Mouse (Mus musculus) gastrocnemius, postnatal 14 days (tissue): ENCODE data around the gene Os9. TPM values are rescaled to one million over a fixed set of nuclear protein-coding genes. Genes with fewer than 3 reads are reported as not detected.
"Not testable (repeated sequence)": the region's sequence is repeated elsewhere in the genome, so short reads cannot be mapped to it uniquely, and the experiment has no call there.

Experiments used
- DNase-seq: peaks from one replicate; pipeline ENCODE4 v3.0.0; 2021; ENCODE audit warnings: mixed read lengths
- intact Hi-C: fragments of 180-260 bp; cut with DNase I; formaldehyde crosslinking; loops from one replicate; pipeline ENCODE4 v1.15.1; 2025; ENCODE audit warnings: low total_unique reads
- total RNA-seq, 2 experiments: library from RNA; stranded (reverse); gene quantifications; 2 replicates each; pipeline ENCODE4 v1.2.3; 2021

Os9 gene
- total RNA-seq, 2 experiments from 2014 or later: 20.3 to 23.5 TPM

DNA sequence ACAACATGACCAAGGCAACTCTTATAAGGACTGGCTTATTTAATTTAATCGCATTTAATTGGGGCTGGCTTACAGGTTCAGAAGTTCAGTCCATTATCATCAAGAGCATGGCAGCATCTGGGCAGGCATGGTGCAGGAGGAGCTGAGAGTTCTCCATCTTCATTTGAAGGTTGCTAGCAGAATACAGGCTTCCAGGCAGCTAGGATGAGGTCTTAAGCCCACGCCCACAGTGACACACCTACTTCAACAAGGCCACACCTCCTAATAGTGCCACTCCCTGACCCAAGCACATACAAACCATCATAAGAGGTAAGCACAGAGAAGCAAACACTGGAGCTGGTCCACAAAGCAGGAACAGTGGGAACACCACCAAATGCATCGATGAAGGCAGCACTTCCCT, 30.3 kb upstream of the Os9 start:
- DNase-seq, intact Hi-C loops: not testable (repeated sequence)

DNA sequence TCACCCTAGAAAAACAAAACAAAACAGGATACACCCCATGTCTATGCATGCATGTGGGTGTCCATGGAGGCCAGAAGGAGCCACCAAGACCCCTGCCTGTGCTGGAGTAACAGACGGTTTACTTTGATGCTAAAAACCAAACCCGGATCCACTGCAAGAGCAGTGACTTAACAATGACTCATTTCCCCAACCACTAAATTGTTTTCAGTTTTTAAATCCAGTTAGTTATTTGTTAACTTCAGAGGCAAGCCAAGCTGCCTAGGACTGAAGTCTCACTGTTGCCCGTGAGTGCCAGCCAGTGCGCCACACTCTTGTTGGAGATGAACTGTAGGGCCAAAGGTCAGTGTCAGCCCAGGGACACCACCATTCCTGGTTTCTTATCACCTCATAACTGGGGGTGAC, 29.5 kb upstream of the Os9 start:
- intact Hi-C loops: no loop called here
- DNase-seq: no peak

DNA sequence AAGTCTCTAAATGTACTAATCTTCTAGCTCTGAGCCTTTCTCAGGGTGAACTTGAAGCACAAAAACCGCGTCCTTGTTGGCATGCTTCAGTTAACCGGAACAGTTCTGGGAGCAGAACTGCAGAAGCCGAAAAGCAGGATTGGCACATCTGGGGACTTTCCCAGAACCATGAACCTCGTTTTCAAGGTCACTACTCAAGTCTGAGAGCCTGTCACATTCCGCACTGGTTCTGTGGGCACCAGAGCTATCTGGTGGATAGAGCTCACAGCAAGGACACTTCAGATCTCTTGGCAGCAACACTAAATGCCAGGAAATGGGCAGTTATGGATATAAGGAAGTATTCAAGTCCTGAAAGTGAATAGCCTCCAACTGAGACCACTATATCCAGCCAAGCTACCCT, 26.2 kb upstream of the Os9 start:
- intact Hi-C loops: no loop called here
- no peak for DNase-seq

DNA sequence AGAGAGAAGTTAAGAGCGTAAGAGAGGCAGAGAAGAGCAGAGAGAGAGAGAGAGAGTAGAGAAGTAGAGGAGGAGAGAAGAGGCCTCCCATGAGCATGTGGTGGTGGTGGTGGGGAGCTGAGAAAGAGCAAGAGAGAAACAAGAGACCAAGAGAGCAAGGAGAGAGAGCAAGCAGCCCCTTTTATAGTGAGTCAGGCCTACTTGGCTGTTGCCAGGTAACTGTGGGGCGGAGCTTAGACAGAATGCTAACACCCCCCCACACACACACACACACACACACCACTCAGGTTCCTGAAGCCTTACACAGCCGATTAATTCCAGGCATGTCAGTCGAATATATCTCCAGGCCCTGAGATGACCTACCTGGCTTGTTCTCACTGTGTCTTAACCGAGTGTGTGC, 24.4 kb upstream of the Os9 start:
- intact Hi-C loops: no loop called here
- no peak for DNase-seq

DNA sequence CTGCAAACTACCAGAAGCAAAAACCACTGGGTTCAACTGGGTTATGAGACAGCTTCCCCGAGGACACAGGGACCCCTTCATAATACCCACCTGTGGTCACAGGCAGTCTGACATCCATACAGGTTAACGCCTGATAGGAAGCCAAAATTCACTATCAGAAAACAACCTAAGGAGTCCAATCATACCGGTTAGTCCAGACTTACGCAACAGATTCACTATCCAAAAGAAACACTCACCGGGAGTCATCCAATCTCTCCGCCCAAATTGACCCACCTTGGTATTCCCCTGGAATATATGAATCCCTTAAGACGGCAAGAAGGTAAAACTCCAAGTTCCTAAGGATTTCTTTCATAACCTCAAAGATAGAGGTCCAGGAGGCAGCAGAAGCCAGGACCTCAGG, 23.6 kb upstream of the Os9 start:
- intact Hi-C loops: no loop called here
- no peak for DNase-seq

DNA sequence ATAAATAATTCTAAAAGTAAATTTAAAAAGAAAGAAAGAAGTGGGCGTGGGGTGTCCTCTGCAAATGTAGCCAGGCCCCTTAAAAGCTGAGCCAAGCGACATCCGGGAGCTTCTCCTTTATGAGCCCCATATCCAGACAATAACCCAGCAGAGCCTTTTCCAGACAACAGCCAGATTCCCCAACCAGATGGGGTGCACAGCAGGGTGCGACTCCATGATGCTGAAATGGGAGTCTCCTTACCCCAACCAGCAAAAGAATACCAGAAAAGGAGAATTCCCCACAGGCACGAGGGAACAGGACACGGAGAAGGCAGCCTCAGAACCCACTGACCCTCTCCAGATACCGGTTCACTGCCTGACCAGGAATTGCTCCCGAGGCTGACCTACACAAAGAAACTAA, 22.3 kb upstream of the Os9 start:
- intact Hi-C loops: no loop called here
- DNase-seq: no peak

DNA sequence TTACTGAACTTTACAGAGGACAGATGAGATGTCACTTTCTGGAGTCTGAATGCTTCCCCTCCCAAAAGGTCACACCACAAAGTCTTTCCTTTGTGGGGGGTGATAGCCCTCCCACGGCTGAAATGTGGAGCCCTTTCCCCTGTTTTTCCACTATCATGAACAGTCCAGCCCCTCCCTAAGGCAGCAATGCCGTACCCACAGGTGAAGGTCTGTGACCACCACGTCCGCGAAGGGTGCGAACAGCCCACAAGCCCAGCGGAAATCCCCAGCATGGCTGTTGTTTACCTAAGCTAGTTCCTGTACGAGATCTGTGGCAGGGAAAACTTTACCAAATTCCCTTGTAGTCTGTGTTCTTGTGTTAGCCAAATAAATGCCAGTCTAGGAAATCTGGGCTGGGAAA, 20.6 kb upstream of the Os9 start:
- DNase-seq: no peak
- intact Hi-C loops: no loop called here

DNA sequence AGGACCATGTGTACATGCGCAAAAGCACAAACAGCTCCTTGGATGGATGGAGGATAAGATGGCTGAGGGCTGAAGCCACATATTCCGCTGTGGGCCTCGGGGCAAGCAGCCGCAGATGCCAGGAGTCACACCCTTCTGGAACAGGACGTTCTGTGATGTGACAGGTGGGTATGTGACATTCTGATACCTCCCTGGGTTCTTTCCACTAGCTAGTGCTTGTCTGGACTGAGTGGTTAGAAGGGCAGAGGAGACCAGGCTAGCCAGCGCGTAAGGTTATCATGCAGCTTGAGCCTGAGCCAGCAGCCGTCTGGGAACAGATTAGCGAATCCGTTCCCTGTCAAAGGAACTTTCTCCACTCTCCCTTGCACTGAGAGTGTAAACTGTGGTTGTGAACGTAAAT, 20.0 kb upstream of the Os9 start:
- intact Hi-C loops: no loop called here
- no peak for DNase-seq

DNA sequence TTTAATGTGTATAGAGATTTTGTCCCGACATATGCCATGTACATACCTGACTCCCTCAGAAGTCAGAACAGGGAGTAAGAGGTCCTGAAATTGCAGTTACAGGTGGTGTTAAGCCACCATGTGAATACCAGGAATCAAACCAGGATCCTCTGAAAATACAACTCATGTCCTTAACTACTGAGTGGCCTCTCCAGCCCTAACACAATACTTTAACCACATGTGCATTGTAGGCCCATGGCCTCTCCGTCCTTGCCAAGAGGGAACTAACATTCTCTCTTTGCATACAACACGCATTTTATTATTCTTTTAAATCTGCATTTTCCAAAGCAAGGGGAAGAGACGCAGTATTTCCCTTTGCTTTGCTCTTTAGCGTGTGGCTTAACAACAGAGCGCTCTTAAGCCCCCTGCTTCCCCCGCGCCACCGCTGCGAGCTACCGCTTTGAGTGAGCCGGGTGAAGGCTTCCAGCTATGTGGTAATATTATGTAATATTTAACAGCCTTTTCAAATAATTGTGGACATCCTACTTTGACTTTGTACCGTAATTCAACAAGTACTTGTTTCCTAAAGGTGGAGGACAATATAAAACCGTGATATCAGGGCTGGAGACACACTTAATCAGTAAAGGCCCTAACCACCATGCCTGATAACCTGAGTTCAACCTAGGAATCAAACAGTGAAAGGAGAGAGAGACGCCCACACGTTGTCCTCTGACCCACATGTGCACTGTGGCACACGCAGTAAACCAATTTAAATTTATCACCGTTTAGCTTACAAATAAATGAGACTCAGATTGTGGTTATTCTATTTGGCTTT, 17.6 kb upstream of the Os9 start:
- intact Hi-C loops: no loop called here

DNA sequence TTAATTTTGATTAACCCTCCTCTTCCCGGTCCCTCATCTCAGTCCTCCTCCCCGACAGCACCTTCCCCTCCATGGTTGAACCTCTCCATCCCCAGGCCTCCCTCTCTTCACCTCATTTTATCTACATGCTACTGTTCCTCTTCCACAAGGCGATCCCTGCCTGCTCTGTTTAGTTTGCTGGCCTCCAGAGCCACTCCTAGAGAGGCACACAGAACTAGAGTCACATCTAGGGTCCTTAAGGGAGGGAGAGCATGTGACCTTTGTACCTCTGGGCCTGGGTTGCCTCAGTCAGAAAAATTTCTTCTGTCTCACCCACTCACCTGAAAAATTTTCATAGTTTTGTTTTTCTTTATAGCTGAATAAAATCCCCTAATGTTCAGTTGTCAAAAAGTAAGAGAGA, 17.0 kb upstream of the Os9 start:
- no peak for DNase-seq
- intact Hi-C loops: no loop called here

More for the DNA sequence above, 17.6 kb upstream of the Os9 start:
- DNase-seq: no peak

DNA sequence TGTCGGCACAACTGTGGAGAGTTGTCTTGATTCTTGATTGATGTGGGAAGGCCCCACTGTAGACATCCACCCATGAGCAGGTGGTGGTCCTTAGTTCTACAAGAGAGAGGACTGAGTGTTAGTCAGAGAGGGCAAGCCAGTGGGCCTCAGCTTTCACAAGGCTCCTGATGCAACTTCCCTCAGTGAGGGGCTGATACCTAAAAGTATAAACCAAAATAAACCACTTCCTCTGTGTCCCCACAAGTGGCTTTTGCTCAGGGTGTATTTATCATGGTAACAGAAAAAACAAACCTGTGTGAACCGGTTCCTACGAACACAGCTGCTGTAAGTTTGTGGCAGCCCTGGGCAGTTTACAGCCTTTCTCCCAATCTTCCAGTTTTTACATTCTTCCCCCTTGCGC, 15.6 kb upstream of the Os9 start:
- DNase-seq: no peak
- intact Hi-C loops: no loop called here

DNA sequence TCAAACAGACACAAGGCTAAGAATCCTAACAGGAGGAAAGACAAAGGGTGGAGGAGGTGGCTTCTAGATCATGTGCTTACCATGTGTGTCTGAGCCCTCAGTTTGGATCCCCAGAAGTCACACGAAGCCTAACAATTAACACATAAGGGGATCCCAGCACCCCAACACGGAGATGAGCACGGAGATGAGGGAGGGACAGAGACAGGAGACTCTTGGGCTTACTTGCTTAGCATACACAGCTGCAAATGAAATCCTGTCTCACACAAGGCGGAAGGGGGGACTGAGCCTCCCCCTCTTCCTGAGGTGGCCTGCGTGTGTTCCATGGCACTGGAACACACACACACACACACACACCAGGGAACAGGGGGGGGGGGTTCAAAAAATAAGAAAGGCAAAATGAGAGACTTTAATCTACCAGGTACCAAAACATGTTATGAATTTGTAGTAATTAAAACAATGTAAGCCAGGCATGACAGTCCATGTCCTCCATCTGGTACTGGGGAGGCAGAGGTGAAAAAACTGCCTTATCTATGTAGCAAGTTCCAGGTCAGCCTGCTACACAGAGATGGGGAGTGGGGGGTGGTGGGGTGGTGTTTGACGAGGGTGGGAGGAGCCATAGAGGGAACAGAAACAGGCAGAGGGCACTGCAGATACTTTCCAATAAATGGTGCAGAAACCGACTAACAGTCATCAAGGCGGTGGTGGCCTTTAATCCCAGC, 14.3 kb upstream of the Os9 start:
- DNase-seq: no peak
- intact Hi-C loops: no loop called here

DNA sequence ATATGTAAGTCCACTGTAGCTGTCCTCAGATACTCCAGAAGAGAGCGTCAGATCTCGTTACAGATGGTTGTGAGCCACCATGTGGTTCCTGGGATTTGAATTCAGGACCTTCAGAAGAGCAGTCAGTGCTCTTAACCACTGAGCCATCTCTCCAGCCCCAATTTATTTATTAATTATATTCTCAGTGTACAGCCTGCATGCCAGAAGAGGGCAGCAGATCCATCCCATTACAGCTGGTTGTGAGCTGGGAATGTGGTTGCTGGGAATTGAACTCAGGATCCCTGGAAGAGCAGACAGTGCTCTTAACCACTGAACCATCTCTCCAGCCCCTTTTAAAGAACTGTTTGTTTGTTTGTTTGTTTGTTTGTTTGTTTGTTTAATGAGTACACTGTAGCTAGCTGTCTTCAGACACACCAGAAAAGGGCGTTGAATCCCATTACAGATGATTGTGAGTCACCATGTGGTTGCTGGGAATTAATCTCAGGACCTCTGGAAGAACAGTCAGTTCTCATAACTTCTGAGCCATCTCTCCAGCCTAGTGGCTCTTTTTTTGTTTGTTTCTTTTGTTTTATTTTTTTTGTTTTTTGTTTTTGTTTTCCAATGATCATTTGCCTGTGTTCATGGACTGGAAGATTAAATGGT, 13.6 kb upstream of the Os9 start:
- DNase-seq: not testable (repeated sequence)

DNA sequence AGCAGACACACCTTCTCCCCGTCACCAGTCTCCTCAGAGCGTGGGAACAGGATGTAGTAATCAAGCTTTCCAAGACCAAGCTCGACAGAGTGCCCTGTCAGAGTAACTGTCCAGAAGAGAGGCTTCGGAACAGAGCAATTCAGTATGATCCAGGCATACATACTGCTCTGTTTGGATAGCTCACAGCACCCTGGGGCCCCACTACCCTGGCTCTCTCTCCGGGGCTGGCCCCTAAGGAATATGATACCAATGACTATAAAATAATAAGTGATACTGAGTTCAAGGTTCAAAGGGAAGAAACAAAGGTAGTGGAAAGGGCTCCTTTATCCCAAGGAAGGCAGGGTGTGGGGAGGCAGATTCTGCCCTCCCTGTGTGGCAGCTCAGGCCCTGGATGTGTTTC, 11.5 kb upstream of the Os9 start:
- intact Hi-C loops: no loop called here

More for the DNA sequence above, 13.6 kb upstream of the Os9 start:
- intact Hi-C loops: not testable (repeated sequence)

DNA sequence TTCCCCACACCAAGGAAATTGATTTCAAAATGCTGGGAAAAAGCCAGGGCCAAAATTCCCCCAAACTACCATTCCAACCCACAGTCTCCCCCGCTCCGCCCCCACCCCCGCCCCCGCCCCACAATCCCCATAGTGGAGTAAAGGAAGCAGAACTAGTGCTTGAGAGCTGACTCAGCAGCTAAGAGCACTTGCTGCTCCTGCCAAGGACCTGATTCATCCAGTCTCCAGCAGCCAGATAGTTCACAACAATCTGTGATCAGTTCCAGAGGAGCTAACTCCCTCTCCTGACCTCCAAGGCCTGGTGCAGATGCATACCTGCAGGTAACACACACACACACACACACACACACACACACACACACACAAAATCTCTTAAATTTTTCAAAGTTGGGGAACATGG, 8.5 kb upstream of the Os9 start:
- no peak for DNase-seq
- intact Hi-C loops: no loop called here

More for the DNA sequence above, 11.5 kb upstream of the Os9 start:
- no peak for DNase-seq

DNA sequence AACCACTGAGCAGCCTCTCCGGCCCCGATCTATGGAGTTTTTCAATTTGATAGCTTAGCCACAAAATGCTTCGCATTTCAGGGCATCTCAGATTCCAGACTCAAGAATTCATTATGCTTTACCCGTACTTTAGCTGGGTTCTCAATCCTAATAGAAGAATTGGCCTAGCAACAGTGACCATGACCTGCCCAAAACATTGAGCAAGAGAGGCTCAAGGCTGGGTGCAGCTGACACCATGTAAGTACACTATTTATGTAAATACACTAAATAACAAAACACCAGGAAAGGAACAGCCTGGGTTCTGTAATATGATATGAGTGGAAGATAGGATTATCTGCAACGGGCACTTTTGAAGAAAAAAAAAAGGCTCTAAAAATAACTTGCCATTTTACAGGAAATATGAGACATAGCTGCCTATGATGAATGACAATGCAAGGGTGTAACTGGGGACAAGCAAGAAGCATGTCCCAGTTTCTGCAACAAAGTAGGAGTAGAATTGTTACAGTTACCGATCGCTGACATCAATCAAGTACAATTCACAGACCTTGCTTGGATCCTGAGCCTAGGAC, 6.9 kb upstream of the Os9 start:
- no peak for DNase-seq
- intact Hi-C loops: no loop called here

DNA sequence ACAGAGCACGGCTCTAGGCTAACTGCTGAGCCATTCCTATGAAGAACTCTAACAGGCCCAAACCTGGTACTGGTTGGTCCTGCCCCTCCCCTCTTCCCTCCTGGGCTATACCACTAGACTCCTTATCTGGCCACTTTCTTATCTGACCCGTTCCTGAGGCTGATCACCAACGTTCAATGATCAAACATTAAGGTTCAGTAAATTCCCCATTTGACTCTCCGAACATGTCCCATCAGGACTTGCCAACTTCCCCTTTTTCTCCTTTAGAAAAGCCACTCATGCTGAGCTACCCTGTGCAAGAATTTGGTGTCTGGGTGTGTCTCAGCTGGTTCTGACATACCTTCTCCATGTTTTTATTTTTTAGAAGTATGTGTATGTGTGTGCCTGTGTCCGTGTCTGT, 5.6 kb upstream of the Os9 start:
- no peak for DNase-seq
- intact Hi-C loops: no loop called here

DNA sequence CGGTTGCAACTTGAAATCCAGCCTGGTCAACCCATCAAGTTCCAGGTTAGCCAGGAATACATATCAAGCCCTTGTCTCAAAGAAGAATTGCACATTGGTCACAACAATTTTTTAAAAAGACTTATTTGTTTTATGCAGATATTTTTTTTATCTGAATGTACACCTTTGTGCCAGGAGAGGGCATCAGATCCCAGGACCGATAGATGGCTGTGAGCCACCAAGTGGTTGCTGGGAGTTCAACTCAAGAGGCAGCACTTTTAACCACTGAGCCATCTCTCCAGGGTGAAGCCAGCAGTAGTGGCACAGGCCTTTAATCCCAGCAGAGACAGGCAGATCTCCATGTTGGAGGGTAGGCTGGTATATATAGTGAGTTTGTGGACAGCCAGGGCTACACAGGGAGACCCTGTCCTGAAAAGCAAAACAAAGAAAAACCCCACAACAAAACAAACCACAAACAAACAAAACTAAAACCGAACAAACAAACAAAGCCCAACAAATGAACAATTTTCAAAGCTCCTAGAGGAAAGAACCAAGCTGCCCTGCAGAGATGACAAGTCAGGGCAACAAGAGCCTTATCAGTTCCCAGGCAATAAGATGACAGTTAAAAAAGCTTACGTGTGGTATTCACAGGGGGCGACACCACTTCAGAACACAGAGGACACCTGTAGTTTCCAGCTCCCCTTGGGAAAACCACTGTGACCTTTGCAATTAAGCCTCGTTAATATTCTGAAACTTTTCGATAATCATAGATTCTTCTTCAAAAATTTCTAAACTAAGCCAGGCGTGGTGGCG, 4.5 kb upstream of the Os9 start:
- no peak for DNase-seq

DNA sequence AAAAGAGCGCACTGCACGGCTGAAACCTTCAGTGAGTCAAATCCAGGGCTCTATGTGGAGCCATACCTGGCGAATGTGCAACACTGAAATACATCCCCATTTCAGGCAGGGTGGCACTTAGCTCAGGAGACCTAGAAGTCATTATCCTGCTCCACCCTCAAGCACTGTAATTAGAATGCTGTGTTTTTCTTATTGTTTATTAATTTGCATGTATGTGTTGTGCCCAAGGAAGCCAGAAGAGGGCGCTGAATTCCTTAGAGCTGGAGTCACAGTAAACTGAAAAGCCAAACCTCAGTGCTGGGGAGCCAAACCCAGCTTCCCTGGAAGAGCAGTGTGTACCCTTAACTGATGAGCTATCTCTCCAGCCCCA, 2.5 kb upstream of the Os9 start:
- intact Hi-C loops: no loop called here
- peak; percentile 44 for DNase-seq

More for the DNA sequence above, 4.5 kb upstream of the Os9 start:
- intact Hi-C loops: no loop called here
